Mouse (Mus musculus): Measurements from ENCODE around the gene Epb41. TPM values are rescaled to one million over a fixed set of nuclear protein-coding genes. Genes with fewer than 3 reads are reported as not detected.
A peak's percentile ranks its signal among the peaks of the same experiment; 100 is the strongest.

The Epb41 gene
- polyA plus RNA-seq, 1 experiment = 68.8 TPM

GRCm38 (mm10) chr4:131940846-131941245 is 134.3 kb downstream of the Epb41 start:
- no peak for TF ChIP-seq CTCF (IDR thresholded peaks at IDR 0.05; ENCODE audit: low read depth, low read length)
- no peak for TF ChIP-seq EP300 (IDR thresholded peaks at IDR 0.05; ENCODE audit: insufficient read depth, low read depth, low read length)
- no peak for TF ChIP-seq POLR2A (IDR thresholded peaks at IDR 0.05; ENCODE audit: insufficient read depth, low read length)
- Histone ChIP-seq H3K36me3 (ENCODE audit: control insufficient read depth, insufficient read depth, low read length, poor library complexity, severe bottlenecking) (no peaks in the 10 kb centered on the region), H3K27ac (ENCODE audit: insufficient read depth, low read length) (no peak overlapping the region), H3K4me1 (ENCODE audit: control insufficient read depth, insufficient read depth, low read length) (peaks cover 3% of the 10 kb centered on the region), H3K9ac (ENCODE audit: low read depth, poor library complexity, severe bottlenecking) (no peak overlapping the region), H3K4me3 (ENCODE audit: low read depth, low read length) (no peak overlapping the region), H3K27me3 (ENCODE audit: control insufficient read depth, insufficient read depth, low read length, poor library complexity, severe bottlenecking) (no peaks in the 10 kb centered on the region), H3K9me3 (replicated peaks; ENCODE audit: control insufficient read depth, insufficient read depth, low read length, poor library complexity, severe bottlenecking) (no peaks in the 10 kb centered on the region)

- Histone ChIP-seq H3K9ac (ENCODE audit: low read depth, poor library complexity, severe bottlenecking) (no peak overlapping the region), H3K27ac (ENCODE audit: insufficient read depth, low read length) (no peak overlapping the region), H3K36me3 (ENCODE audit: control insufficient read depth, insufficient read depth, low read length, poor library complexity, severe bottlenecking) (no peaks in the 10 kb centered on the region), H3K9me3 (replicated peaks; ENCODE audit: control insufficient read depth, insufficient read depth, low read length, poor library complexity, severe bottlenecking) (no peaks in the 10 kb centered on the region), H3K4me1 (ENCODE audit: control insufficient read depth, insufficient read depth, low read length) (peaks cover 3% of the 10 kb centered on the region), H3K4me3 (ENCODE audit: low read depth, low read length) (no peak overlapping the region), H3K27me3 (ENCODE audit: control insufficient read depth, insufficient read depth, low read length, poor library complexity, severe bottlenecking) (no peaks in the 10 kb centered on the region)
- TF ChIP-seq CTCF (IDR thresholded peaks at IDR 0.05; ENCODE audit: low read depth, low read length) (no peak), EP300 (IDR thresholded peaks at IDR 0.05; ENCODE audit: insufficient read depth, low read depth, low read length) (no peak), POLR2A (IDR thresholded peaks at IDR 0.05; ENCODE audit: insufficient read depth, low read length) (no peak)
These were observed 135.7 kb downstream of the Epb41 start for GRCm38 (mm10) chr4:131939459-131939858.

- H3K4me3 ChIP-seq (ENCODE audit: low read depth, low read length) = no peak overlapping the region
- H3K27me3 ChIP-seq (ENCODE audit: control insufficient read depth, insufficient read depth, low read length, poor library complexity, severe bottlenecking) = no peaks in the 10 kb centered on the region
- H3K9me3 ChIP-seq (replicated peaks; ENCODE audit: control insufficient read depth, insufficient read depth, low read length, poor library complexity, severe bottlenecking) = no peaks in the 10 kb centered on the region
- H3K9ac ChIP-seq (ENCODE audit: low read depth, poor library complexity, severe bottlenecking) = no peak overlapping the region
- no peaks in the 10 kb centered on the region for H3K4me1 ChIP-seq (ENCODE audit: control insufficient read depth, insufficient read depth, low read length)
- TF ChIP-seq POLR2A (IDR thresholded peaks at IDR 0.05; ENCODE audit: insufficient read depth, low read length) (no peak), EP300 (IDR thresholded peaks at IDR 0.05; ENCODE audit: insufficient read depth, low read depth, low read length) (no peak), CTCF (IDR thresholded peaks at IDR 0.05; ENCODE audit: low read depth, low read length) (no peak)
- H3K27ac ChIP-seq (ENCODE audit: insufficient read depth, low read length) = no peak overlapping the region
- H3K36me3 ChIP-seq (ENCODE audit: control insufficient read depth, insufficient read depth, low read length, poor library complexity, severe bottlenecking) = no peaks in the 10 kb centered on the region
These were observed 146.0 kb downstream of the Epb41 start for GRCm38 (mm10) chr4:131929146-131929545.

- no peaks in the 10 kb centered on the region for H3K36me3 ChIP-seq (ENCODE audit: control insufficient read depth, insufficient read depth, low read length, poor library complexity, severe bottlenecking)
- no peak overlapping the region for H3K9ac ChIP-seq (ENCODE audit: low read depth, poor library complexity, severe bottlenecking)
- H3K4me1 ChIP-seq (ENCODE audit: control insufficient read depth, insufficient read depth, low read length) = no peaks in the 10 kb centered on the region
- peaks cover 11% of the 10 kb centered on the region for H3K27me3 ChIP-seq (ENCODE audit: control insufficient read depth, insufficient read depth, low read length, poor library complexity, severe bottlenecking)
- TF ChIP-seq CTCF (IDR thresholded peaks at IDR 0.05; ENCODE audit: low read depth, low read length) (no peak), EP300 (IDR thresholded peaks at IDR 0.05; ENCODE audit: insufficient read depth, low read depth, low read length) (no peak), POLR2A (IDR thresholded peaks at IDR 0.05; ENCODE audit: insufficient read depth, low read length) (no peak)
- H3K4me3 ChIP-seq (ENCODE audit: low read depth, low read length) = no peak overlapping the region
- no peak overlapping the region for H3K27ac ChIP-seq (ENCODE audit: insufficient read depth, low read length)
- no peaks in the 10 kb centered on the region for H3K9me3 ChIP-seq (replicated peaks; ENCODE audit: control insufficient read depth, insufficient read depth, low read length, poor library complexity, severe bottlenecking)
These were observed 150.9 kb downstream of the Epb41 start for GRCm38 (mm10) chr4:131924096-131924810.

GRCm38 (mm10) chr4:131922404-131922803 is 152.7 kb downstream of the Epb41 start:
- H3K4me3 ChIP-seq (ENCODE audit: low read depth, low read length) = peak overlapping the region; percentile 58
- peaks cover 11% of the 10 kb centered on the region for H3K27me3 ChIP-seq (ENCODE audit: control insufficient read depth, insufficient read depth, low read length, poor library complexity, severe bottlenecking)
- H3K9ac ChIP-seq (ENCODE audit: low read depth, poor library complexity, severe bottlenecking) = peak overlapping the region; percentile 66
- no peaks in the 10 kb centered on the region for H3K9me3 ChIP-seq (replicated peaks; ENCODE audit: control insufficient read depth, insufficient read depth, low read length, poor library complexity, severe bottlenecking)
- H3K36me3 ChIP-seq (ENCODE audit: control insufficient read depth, insufficient read depth, low read length, poor library complexity, severe bottlenecking) = no peaks in the 10 kb centered on the region
- H3K27ac ChIP-seq (ENCODE audit: insufficient read depth, low read length) = no peak overlapping the region
- TF ChIP-seq POLR2A (IDR thresholded peaks at IDR 0.05; ENCODE audit: insufficient read depth, low read length) = no peak
- TF ChIP-seq EP300 (IDR thresholded peaks at IDR 0.05; ENCODE audit: insufficient read depth, low read depth, low read length) = no peak
- TF ChIP-seq CTCF (IDR thresholded peaks at IDR 0.05; ENCODE audit: low read depth, low read length) = no peak
- H3K4me1 ChIP-seq (ENCODE audit: control insufficient read depth, insufficient read depth, low read length) = no peaks in the 10 kb centered on the region
